Mouse (Mus musculus) gastrocnemius, postnatal 10 days (tissue): Measurements from ENCODE around the gene Vmn1r180. TPM values are rescaled to one million over a fixed set of nuclear protein-coding genes. Genes with fewer than 3 reads are reported as not detected.
"Not testable (repeated sequence)": the region's sequence is repeated elsewhere in the genome, so short reads cannot be mapped to it uniquely, and the experiment has no call there.

ENCODE experiments used
- DNase-seq: peaks from one replicate; pipeline ENCODE4 v3.0.0; 2021; ENCODE audit warnings: mixed read lengths
- long read RNA-seq, 2 experiments: library from polyadenylated mRNA; stranded (forward); transcript quantifications; one replicate each; pipeline ENCODE4 v2.0.0; 2021
- total RNA-seq, 2 experiments: library from RNA; stranded (reverse); gene quantifications; 2 replicates each; pipeline ENCODE4 v1.2.3; 2021

Vmn1r180 gene
- not detected for total RNA-seq
- long read RNA-seq, experiment 1, result 0 reads
- long read RNA-seq, experiment 2, result 0 reads

DNA sequence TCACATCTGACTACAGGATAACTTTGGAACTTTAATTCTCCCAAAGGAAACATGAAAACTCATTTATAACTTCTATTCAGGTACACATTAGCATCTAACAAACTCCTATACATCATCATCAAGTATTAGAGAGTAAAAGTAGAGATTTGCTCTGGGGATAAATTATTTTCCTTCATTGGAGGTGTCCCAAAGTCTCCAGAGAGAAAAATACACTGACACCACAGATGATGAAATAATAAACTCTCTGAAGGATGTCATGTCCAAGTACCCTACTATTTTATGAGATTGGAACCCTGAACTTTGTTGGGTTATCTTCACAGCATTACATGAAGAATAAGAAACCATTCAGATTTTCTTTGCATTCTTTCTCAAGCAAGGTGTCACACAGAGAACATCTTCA is at the start of gene Vmn1r180:
Vmn1r180 (plus strand) TSS at position 301 of the 400 bp plus-strand sequence.
- no peak for DNase-seq

GRCm38 (mm10) chr7:23926678-23927077 is 23.8 kb upstream of the Vmn1r180 start, which contains the start of gene Vmn1r179:
Vmn1r179 (plus strand) TSS chr7:23926978.
- DNase-seq, result no peak

DNA sequence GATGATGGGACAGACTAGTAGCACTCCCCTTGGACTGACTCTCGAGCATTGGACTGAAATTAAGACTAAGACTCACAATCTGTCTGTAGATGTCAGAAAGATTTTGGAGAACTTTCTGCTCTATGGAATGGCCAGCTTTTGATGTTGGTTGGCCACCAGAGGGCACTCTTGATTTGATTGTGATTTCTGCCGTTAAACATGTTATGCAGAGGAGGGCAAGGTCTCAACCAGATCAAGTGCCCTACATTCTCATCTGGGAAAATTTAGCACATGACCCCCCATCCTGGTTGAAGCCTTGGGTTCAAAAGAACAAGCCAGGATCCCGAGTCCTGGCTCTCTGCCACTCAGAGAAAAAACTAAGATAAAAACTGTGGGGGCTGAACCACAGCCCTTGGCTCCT is 17.6 kb downstream of the Vmn1r180 start:
- DNase-seq, result not testable (repeated sequence)

DNA sequence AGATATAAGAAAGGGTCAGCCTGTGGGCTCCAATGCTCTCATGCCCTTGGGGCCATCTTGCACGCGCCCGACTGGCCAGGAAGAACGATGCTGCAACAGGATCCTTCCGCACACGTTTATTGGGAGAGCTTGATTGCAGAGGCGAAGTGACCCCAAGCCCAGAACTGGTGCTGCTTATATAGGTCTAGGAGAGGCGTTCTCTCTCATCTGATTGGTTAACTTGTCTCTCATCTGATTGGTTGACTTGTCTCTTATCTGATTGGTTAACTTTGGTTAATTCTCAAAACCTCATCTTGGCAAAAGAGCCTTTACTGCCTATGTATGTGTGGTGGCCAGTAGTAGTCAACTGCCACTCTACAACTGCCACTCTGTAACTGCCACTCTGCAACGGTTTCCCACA is 23.9 kb downstream of the Vmn1r180 start, which contains the start of gene Vmn1r181:
Vmn1r181 (plus strand) TSS at position 301 of the 400 bp plus-strand sequence.
- DNase-seq, result not testable (repeated sequence)

DNA sequence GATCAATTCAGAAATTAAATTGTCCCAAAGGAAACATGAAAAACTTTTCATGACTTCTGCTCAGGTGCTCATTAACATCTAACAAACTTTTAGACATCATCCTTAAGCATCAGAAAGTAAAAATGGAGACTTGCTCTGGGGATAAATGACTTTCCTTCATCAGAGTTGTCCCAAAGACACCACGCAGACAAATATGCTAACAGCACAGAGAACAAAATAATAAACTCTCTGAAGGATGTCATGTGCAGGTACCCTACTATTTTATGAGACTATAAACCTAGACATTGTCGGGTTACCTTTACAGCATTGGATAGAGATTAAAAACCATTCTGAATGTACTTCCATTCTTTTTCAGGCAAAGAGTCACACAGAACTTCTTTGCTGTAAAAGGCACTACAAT is 51.0 kb downstream of the Vmn1r180 start, which contains the start of gene V1rd19:
V1rd19 (plus strand) TSS at position 301 of the 400 bp plus-strand sequence.
- DNase-seq, result no peak

Other genes with a start within 250 kb of the Vmn1r180 start
- not detected for gene Vmn1r173, start 249.9 kb upstream of the Vmn1r180 start, total RNA-seq
- not detected for gene Vmn1r174, start 198.4 kb upstream of the Vmn1r180 start, total RNA-seq
- not detected for gene Vmn1r175, start 140.0 kb upstream of the Vmn1r180 start, total RNA-seq
- gene Vmn1r176, start 113.3 kb upstream of the Vmn1r180 start, total RNA-seq, result not detected
- gene Vmn1r177, start 84.2 kb upstream of the Vmn1r180 start, total RNA-seq, result not detected
- not detected for gene Vmn1r178, start 58.6 kb upstream of the Vmn1r180 start, total RNA-seq
- not detected for gene Vmn1r179, start 23.7 kb upstream of the Vmn1r180 start, total RNA-seq
- not detected for gene Vmn1r181, start 24.0 kb downstream of the Vmn1r180 start, total RNA-seq
- not detected for gene V1rd19, start 51.1 kb downstream of the Vmn1r180 start, total RNA-seq
- not detected for gene Vmn1r183, start 102.6 kb downstream of the Vmn1r180 start, total RNA-seq
- gene Zfp180, start 131.3 kb downstream of the Vmn1r180 start, total RNA-seq, result 1 to 10 TPM; 6.4 to 7.0 TPM
- gene Zfp112, start 161.7 kb downstream of the Vmn1r180 start, total RNA-seq, result 1 to 10 TPM; 2.8 to 4.1 TPM
- 1 to 10 TPM; 5.1 to 7.5 TPM for gene Zfp235, start 183.5 kb downstream of the Vmn1r180 start, total RNA-seq
- under 1 TPM; 0.26 to 0.81 TPM for gene Zfp114, start 224.4 kb downstream of the Vmn1r180 start, total RNA-seq